Mouse (Mus musculus) midbrain, embryonic 14.5 days (tissue): Measurements from ENCODE around the gene Ap4e1. TPM values are rescaled to one million over a fixed set of nuclear protein-coding genes. Genes with fewer than 3 reads are reported as not detected.
"Not testable (repeated sequence)": the region's sequence is repeated elsewhere in the genome, so short reads cannot be mapped to it uniquely, and the experiment has no call there.

Experiments
- ATAC-seq: fragments of 200-750 bp; cut with Nextera tagmentation; 2 replicates; pipeline ENCODE4 v1.8.0; 2017; ENCODE audit warnings: moderate number of reproducible peaks, moderate library complexity; ENCODE audit not compliant: low FRiP score, low TSS enrichment
- DNase-seq: peaks from one replicate; pipeline ENCODE4 v3.0.0-alpha.2; 2015
- H3K27ac ChIP-seq: fragments of 300-500 bp; sonication (generic); replicated peaks from 2 replicates; pipeline ENCODE4 v1.5.1; 2014; ENCODE audit warnings: mild to moderate bottlenecking, low read depth, low read length, moderate library complexity
- H3K27me3 ChIP-seq: fragments of 300-500 bp; sonication (generic); 2 replicates; pipeline ENCODE4 v1.6.1; 2014; ENCODE audit warnings: low read length, control low read depth, mixed read lengths; ENCODE audit not compliant: control insufficient read depth, insufficient read depth
- H3K36me3 ChIP-seq: fragments of 300-500 bp; sonication (generic); 2 replicates; pipeline ENCODE4 v1.6.1; 2014; ENCODE audit warnings: low read length, control low read depth; ENCODE audit not compliant: control insufficient read depth, insufficient read depth
- H3K4me1 ChIP-seq: fragments of 300-500 bp; sonication (generic); 2 replicates; pipeline ENCODE4 v1.6.1; 2014; ENCODE audit warnings: mild to moderate bottlenecking, antibody characterized with exemption, low read length, control low read depth; ENCODE audit not compliant: control insufficient read depth, insufficient read depth
- H3K4me2 ChIP-seq: fragments of 300-500 bp; sonication (generic); 2 replicates; pipeline ENCODE4 v1.6.1; 2014; ENCODE audit warnings: mild to moderate bottlenecking, low read length, moderate library complexity
- H3K4me3 ChIP-seq: fragments of 300-500 bp; sonication (generic); replicated peaks from 2 replicates; pipeline ENCODE4 v1.5.1; 2014; ENCODE audit warnings: low read depth, low read length
- H3K9ac ChIP-seq: fragments of 300-500 bp; sonication (generic); replicated peaks from 2 replicates; pipeline ENCODE4 v1.6.1; 2014; ENCODE audit warnings: mild to moderate bottlenecking, low read length, moderate library complexity
- H3K9me3 ChIP-seq: fragments of 300-500 bp; sonication (generic); 2 replicates; pipeline ENCODE4 v1.6.1; 2016; ENCODE audit warnings: low read length, control low read depth, mixed read lengths; ENCODE audit not compliant: control insufficient read depth
- WGBS: fragments of 180-500 bp; shearing (Covaris S2); extraction: QIAGEN DNeasy Blood & Tissue Kit; methylation state at CpG from one replicate; pipeline ENCODE4 v1.1.7; 2014; 5-methylcytosine and 5-hydroxymethylcytosine counted together
- polyA plus RNA-seq: library from polyadenylated mRNA; unstranded; fragments of >200 nt; fragmentation: Nextera tagmentation; extraction: Ambion mirVana; gene quantifications from 2 replicates; pipeline ENCODE4 v1.2.1, GENCODE M21; 2014

Ap4e1 gene
- polyA plus RNA-seq, 1 experiment from 2014 or later, result 12.3 TPM

DNA sequence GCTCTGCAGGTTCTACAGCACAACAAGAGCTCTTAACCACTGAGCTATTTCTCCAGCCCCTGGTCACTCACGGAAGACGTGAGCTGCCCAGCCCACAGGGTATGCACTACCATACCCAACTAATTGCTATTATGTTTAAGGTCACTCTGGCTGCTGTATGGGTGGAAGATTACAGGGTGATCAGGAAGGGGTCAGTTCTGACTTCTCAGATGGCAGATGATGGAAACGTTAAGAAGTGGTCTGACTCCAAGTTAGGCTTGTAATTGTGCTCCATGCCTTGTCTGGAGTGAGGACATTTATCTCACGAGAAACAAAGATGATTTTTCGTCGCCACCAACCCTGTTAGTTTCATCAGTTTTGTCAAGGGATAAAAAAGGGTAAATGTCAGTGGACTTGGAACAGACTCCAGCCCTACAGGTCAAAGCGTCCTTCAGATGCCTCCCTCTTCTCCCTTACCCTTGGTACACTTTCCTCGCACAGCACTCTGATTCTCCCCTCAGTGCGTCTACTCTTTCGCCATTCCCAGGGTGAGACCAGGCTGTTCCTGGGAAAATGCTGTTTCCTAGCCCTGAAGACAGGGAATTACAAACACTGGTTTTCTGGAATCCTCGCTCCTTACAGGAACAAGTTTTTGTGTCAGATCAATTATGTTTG lies 61.4 kb downstream of the Ap4e1 start:
- ATAC-seq, result no peak; the same call in 1 of the 2 replicates
- 14% methylated on average over 11 of the region's 11 CpGs for WGBS
- H3K4me3 ChIP-seq, result peak overlapping the region; percentile 48
- H3K4me2 ChIP-seq, result peak overlapping the region; percentile 69
- no peaks in the 10 kb centered on the region for H3K9me3 ChIP-seq
- no peaks in the 10 kb centered on the region for H3K27me3 ChIP-seq
- H3K36me3 ChIP-seq, result peaks cover 20% of the 10 kb centered on the region
- DNase-seq, result no peak
- peak overlapping the region; percentile 62; the same call in 1 of the 2 replicates for H3K9ac ChIP-seq
- peak overlapping the region; percentile 55; the same call in 1 of the 2 replicates for H3K27ac ChIP-seq
- H3K4me1 ChIP-seq, result peaks cover 4% of the 10 kb centered on the region; the same call in 1 of the 2 replicates

- H3K4me3 ChIP-seq, result peak within 1 kb of the TSS; percentile 48
These were observed 61.9 kb downstream of the Ap4e1 start, which contains the start of gene Blvra for GRCm38 (mm10) chr2:127070435-127070841. Blvra (plus strand) TSS chr2:127070665.

GRCm38 (mm10) chr2:127070879-127071278 lies 62.4 kb downstream of the Ap4e1 start:
- no peaks in the 10 kb centered on the region for H3K9me3 ChIP-seq
- H3K9ac ChIP-seq, result peak overlapping the region; percentile 62
- H3K36me3 ChIP-seq, result peaks cover 16% of the 10 kb centered on the region
- H3K27ac ChIP-seq, result peak overlapping the region; percentile 55; the same call in 1 of the 2 replicates
- 12% methylated on average over 9 of the region's 9 CpGs for WGBS
- peaks cover 4% of the 10 kb centered on the region; the same call in 1 of the 2 replicates for H3K4me1 ChIP-seq
- H3K4me2 ChIP-seq, result peak overlapping the region; percentile 69
- ATAC-seq (no peak; the same call in 1 of the 2 replicates), DNase-seq (no peak)
- H3K4me3 ChIP-seq, result peak overlapping the region; percentile 48
- no peaks in the 10 kb centered on the region for H3K27me3 ChIP-seq

More at GRCm38 (mm10) chr2:127070435-127070841, 61.9 kb downstream of the Ap4e1 start, which contains the start of gene Blvra:
- ATAC-seq, result peak; percentile 99
- peak within 1 kb of the TSS; percentile 62 for H3K9ac ChIP-seq
- H3K9me3 ChIP-seq, result no peaks in the 10 kb centered on the region
- peak within 1 kb of the TSS; percentile 55; the same call in 1 of the 2 replicates for H3K27ac ChIP-seq
- H3K4me2 ChIP-seq, result peak within 1 kb of the TSS; percentile 69
- under 1% methylated on average over 32 of the region's 32 CpGs for WGBS
- H3K27me3 ChIP-seq, result no peaks in the 10 kb centered on the region
- peaks cover 4% of the 10 kb centered on the region; the same call in 1 of the 2 replicates for H3K4me1 ChIP-seq
- DNase-seq, result peak; percentile 95
- H3K36me3 ChIP-seq, result peaks cover 20% of the 10 kb centered on the region

- H3K27ac ChIP-seq, result no peak overlapping the region
- H3K27me3 ChIP-seq, result no peaks in the 10 kb centered on the region
- no peak for ATAC-seq
- peaks cover 4% of the 10 kb centered on the region; the same call in 1 of the 2 replicates for H3K4me1 ChIP-seq
- DNase-seq, result no peak
- H3K9ac ChIP-seq, result no peak overlapping the region
- H3K4me3 ChIP-seq, result no peak overlapping the region
- no peaks in the 10 kb centered on the region for H3K9me3 ChIP-seq
- no peaks in the 10 kb centered on the region for H3K36me3 ChIP-seq
- no peak overlapping the region for H3K4me2 ChIP-seq
- WGBS, result 94% methylated on average over 2 of the region's 2 CpGs
These were observed 65.6 kb downstream of the Ap4e1 start for GRCm38 (mm10) chr2:127074116-127074515.

GRCm38 (mm10) chr2:127077611-127078010 lies 69.1 kb downstream of the Ap4e1 start:
- Histone ChIP-seq H3K9me3 (no peaks in the 10 kb centered on the region), H3K4me2 (no peak overlapping the region), H3K4me3 (no peak overlapping the region), H3K27me3 (no peaks in the 10 kb centered on the region), H3K9ac (no peak overlapping the region), H3K27ac (no peak overlapping the region), H3K36me3 (no peaks in the 10 kb centered on the region), H3K4me1 (no peaks in the 10 kb centered on the region)
- ATAC-seq, result no peak
- DNase-seq, result no peak
- 82% methylated on average over 9 of the region's 9 CpGs for WGBS

DNA sequence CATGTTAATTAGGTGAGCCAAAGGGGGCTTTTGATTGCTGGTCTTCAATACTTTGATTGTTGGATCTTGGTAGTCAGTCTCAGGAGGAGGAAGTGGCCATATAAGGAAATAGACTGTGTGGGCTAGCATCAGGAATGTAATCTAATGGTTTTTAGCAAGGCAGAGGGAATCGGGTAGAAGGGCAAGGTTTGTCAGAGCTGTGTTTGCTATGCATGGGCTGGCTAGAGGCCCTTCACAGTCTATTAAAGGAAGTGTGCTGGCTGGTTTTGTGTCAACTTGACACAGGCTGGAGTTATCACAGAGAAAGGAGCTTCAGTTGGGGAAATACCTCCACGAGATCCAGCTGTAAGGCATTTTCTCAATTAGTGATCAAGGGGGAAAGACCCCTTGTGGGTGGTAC lies 70.5 kb downstream of the Ap4e1 start:
- not testable (repeated sequence) for H3K9ac ChIP-seq, H3K36me3 ChIP-seq, ATAC-seq, DNase-seq, H3K4me2 ChIP-seq, H3K4me1 ChIP-seq, H3K27me3 ChIP-seq, H3K9me3 ChIP-seq, H3K4me3 ChIP-seq, H3K27ac ChIP-seq
- 85% methylated on average over 2 of the region's 2 CpGs for WGBS

GRCm38 (mm10) chr2:127079881-127080590 lies 71.5 kb downstream of the Ap4e1 start:
- ATAC-seq, result no peak
- Histone ChIP-seq H3K27me3 (no peaks in the 10 kb centered on the region), H3K36me3 (no peaks in the 10 kb centered on the region), H3K9me3 (no peaks in the 10 kb centered on the region), H3K4me1 (no peaks in the 10 kb centered on the region), H3K27ac (no peak overlapping the region), H3K9ac (no peak overlapping the region), H3K4me2 (no peak overlapping the region), H3K4me3 (no peak overlapping the region)
- no peak for DNase-seq
- 95% methylated on average over 11 of the region's 11 CpGs for WGBS

GRCm38 (mm10) chr2:127080591-127081218 lies 72.2 kb downstream of the Ap4e1 start:
- no peak for ATAC-seq
- no peaks in the 10 kb centered on the region for H3K9me3 ChIP-seq
- no peak overlapping the region for H3K9ac ChIP-seq
- H3K27me3 ChIP-seq, result no peaks in the 10 kb centered on the region
- no peak for DNase-seq
- no peak overlapping the region for H3K27ac ChIP-seq
- H3K4me2 ChIP-seq, result no peak overlapping the region
- H3K36me3 ChIP-seq, result no peaks in the 10 kb centered on the region
- no peaks in the 10 kb centered on the region for H3K4me1 ChIP-seq
- WGBS, result 93% methylated on average over 11 of the region's 11 CpGs
- H3K4me3 ChIP-seq, result no peak overlapping the region
